Mouse (Mus musculus) gastrocnemius, adult 2 months (tissue): ENCODE measurements around the gene 2310022B05Rik. TPM values are rescaled to one million over a fixed set of nuclear protein-coding genes. Genes with fewer than 3 reads are reported as not detected.
A peak's percentile ranks its signal among the peaks of the same experiment; 100 is the strongest.

Experiments used
- DNase-seq: peaks from one replicate; pipeline ENCODE4 v3.0.0; 2022
- H3K27ac ChIP-seq: fragments of 200-600 bp; 2 replicates; pipeline ENCODE4 v1.8.1; 2022; ENCODE audit warnings: mild to moderate bottlenecking
- H3K4me3 ChIP-seq: fragments of 200-600 bp; 2 replicates; pipeline ENCODE4 v1.8.1; 2022; ENCODE audit warnings: mild to moderate bottlenecking, moderate library complexity
- CTCF ChIP-seq: fragments of 200-600 bp; IDR thresholded peaks from 2 replicates; pipeline ENCODE4 v1.8.1; 2022; ENCODE audit warnings: antibody characterized with exemption, mild to moderate bottlenecking, moderate library complexity
- intact Hi-C: fragments of 180-260 bp; cut with DNase I; formaldehyde crosslinking; loops from one replicate; pipeline ENCODE4 v1.15.1; 2025
- total RNA-seq, 2 experiments: library from RNA; stranded (reverse); gene quantifications; 2 replicates each; pipeline ENCODE4 v1.2.3; 2021

Gene 2310022B05Rik
- total RNA-seq, 2 experiments from 2014 or later: 10.4 to 17.3 TPM

- intact Hi-C loops: no loop called here
- DNase-seq: no peak
- peak overlapping the region; percentile 13 for H3K4me3 ChIP-seq
- peak overlapping the region; percentile 69 for H3K27ac ChIP-seq
- TF ChIP-seq CTCF: no peak
Measured at GRCm38 (mm10) chr8:124653568-124654475, 9.3 kb downstream of the 2310022B05Rik start.

GRCm38 (mm10) chr8:124652546-124652945 lies 10.6 kb downstream of the 2310022B05Rik start:
- no peak overlapping the region for H3K4me3 ChIP-seq
- intact Hi-C loops: no loop called here
- no peak for DNase-seq
- H3K27ac ChIP-seq: peak overlapping the region; percentile 69
- no peak for TF ChIP-seq CTCF

GRCm38 (mm10) chr8:124651776-124652175 lies 11.4 kb downstream of the 2310022B05Rik start:
- intact Hi-C loops: no loop called here
- peak overlapping the region; percentile 74 for H3K27ac ChIP-seq
- no peak for TF ChIP-seq CTCF

GRCm38 (mm10) chr8:124648311-124648710 lies 14.9 kb downstream of the 2310022B05Rik start:
- Histone ChIP-seq H3K4me3 (no peak overlapping the region), H3K27ac (no peak overlapping the region)
- DNase-seq: no peak
- TF ChIP-seq CTCF: no peak
- intact Hi-C loops: no loop called here

More at GRCm38 (mm10) chr8:124651776-124652175, 11.4 kb downstream of the 2310022B05Rik start:
- peak; percentile 49 for DNase-seq
- H3K4me3 ChIP-seq: no peak overlapping the region

GRCm38 (mm10) chr8:124643540-124644339 lies 19.4 kb downstream of the 2310022B05Rik start:
- DNase-seq: peak; percentile 62
- intact Hi-C loops: loop anchor here (2.0 kb wide), 1 partner anchor 19 kb away; the partner anchor contains the start of gene 2310022B05Rik
- TF ChIP-seq CTCF: no peak
- Histone ChIP-seq H3K4me3 (peak overlapping the region; percentile 40), H3K27ac (peak overlapping the region; percentile 85)

GRCm38 (mm10) chr8:124641599-124641998 lies 21.6 kb downstream of the 2310022B05Rik start:
- no peak overlapping the region for H3K4me3 ChIP-seq
- no peak for TF ChIP-seq CTCF
- peak overlapping the region; percentile 46 for H3K27ac ChIP-seq

GRCm38 (mm10) chr8:124635247-124635502 lies 28.0 kb downstream of the 2310022B05Rik start:
- Histone ChIP-seq H3K27ac (no peak overlapping the region), H3K4me3 (no peak overlapping the region)
- no peak for TF ChIP-seq CTCF
- no peak for DNase-seq
- intact Hi-C loops: no loop called here

More at GRCm38 (mm10) chr8:124641599-124641998, 21.6 kb downstream of the 2310022B05Rik start:
- intact Hi-C loops: no loop called here
- no peak for DNase-seq

GRCm38 (mm10) chr8:124634411-124635246 lies 28.5 kb downstream of the 2310022B05Rik start:
- Histone ChIP-seq H3K4me3 (no peak overlapping the region), H3K27ac (peak overlapping the region; percentile 69; the same call in 1 of the 2 replicates)
- TF ChIP-seq CTCF: no peak
- intact Hi-C loops: no loop called here
- no peak for DNase-seq

GRCm38 (mm10) chr8:124633001-124633703 lies 30.0 kb downstream of the 2310022B05Rik start:
- DNase-seq: peak; percentile 77
- H3K27ac ChIP-seq: peak overlapping the region; percentile 69
- H3K4me3 ChIP-seq: peak overlapping the region; percentile 48
- intact Hi-C loops: no loop called here
- no peak for TF ChIP-seq CTCF

- H3K27ac ChIP-seq: peak overlapping the region; percentile 69; the same call in 1 of the 2 replicates
- intact Hi-C loops: no loop called here
- no peak for DNase-seq
- no peak overlapping the region for H3K4me3 ChIP-seq
- TF ChIP-seq CTCF: no peak
Measured at GRCm38 (mm10) chr8:124631966-124632365, 31.2 kb downstream of the 2310022B05Rik start.

- intact Hi-C loops: no loop called here
- H3K27ac ChIP-seq: peak overlapping the region; percentile 69
Measured at GRCm38 (mm10) chr8:124630891-124631290, 32.3 kb downstream of the 2310022B05Rik start.

More at GRCm38 (mm10) chr8:124630891-124631290, 32.3 kb downstream of the 2310022B05Rik start:
- DNase-seq: no peak
- no peak for TF ChIP-seq CTCF
- no peak overlapping the region for H3K4me3 ChIP-seq
